Mouse (Mus musculus): Measurements from ENCODE around the gene Gm15557. TPM values are rescaled to one million over a fixed set of nuclear protein-coding genes. Genes with fewer than 3 reads are reported as not detected.

The Gm15557 gene
- total RNA-seq, 2 experiments from 2014 or later = not detected

DNA sequence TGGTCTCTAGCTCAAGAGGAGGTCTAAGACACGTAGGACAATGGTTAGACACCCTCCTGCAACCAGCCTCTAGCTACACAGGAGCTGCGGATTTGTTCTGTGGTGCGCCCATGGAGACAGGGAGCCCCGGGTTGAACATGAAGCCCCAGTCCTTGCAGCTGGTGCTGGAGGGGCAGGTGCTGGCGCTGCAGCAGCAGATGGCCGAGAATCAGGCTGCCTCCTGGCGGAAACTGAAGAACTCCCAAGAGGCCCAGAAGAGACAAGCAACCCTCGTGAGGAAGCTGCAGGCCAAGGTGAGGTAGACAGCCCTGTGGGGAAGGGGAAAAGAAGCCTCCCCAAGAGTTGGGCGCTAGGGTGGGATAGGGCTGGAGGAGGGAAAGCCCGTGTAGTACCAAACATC, 21.3 kb downstream of the Gm15557 start:
- no peak for TF ChIP-seq CTCF (IDR thresholded peaks at IDR 0.05)
- DNase-seq = no peak
- Histone ChIP-seq H3K27ac (no peak overlapping the region), H3K4me3 (no peak overlapping the region)
- intact Hi-C loops (cut with DNase I) = loop anchor here (5.0 to 10.0 kb wide), 2 partner anchors 180 to 313 kb away; partner anchors contain the start of genes Nfs1 and Romo1

DNA sequence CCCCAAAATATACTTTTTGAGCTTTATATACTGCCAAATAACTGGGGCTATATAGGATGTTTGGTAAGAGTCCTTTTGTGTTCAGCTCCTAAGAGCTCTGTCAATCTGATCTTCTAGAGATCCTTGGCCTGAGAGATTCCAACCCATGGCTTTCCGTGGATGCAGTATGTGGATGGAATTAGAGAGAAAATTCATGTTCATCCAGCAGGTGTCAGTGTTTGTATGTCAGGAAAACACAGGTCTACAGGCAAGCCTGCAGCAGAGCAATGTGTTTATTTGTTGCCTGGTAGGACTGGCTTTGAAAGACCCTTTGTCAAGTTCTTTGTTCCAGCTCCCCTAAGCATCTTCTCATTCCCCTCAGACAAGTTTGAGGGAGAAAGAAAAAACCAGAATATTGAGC, 22.5 kb downstream of the Gm15557 start:
- no peak for DNase-seq
- intact Hi-C loops (cut with DNase I) = loop anchor here (5.0 to 10.0 kb wide), 2 partner anchors 179 to 312 kb away; partner anchors contain the start of genes Nfs1 and Romo1
- H3K4me3 ChIP-seq = no peak overlapping the region
- H3K27ac ChIP-seq = no peak overlapping the region
- peak; percentile 65 for TF ChIP-seq CTCF (IDR thresholded peaks at IDR 0.05)

DNA sequence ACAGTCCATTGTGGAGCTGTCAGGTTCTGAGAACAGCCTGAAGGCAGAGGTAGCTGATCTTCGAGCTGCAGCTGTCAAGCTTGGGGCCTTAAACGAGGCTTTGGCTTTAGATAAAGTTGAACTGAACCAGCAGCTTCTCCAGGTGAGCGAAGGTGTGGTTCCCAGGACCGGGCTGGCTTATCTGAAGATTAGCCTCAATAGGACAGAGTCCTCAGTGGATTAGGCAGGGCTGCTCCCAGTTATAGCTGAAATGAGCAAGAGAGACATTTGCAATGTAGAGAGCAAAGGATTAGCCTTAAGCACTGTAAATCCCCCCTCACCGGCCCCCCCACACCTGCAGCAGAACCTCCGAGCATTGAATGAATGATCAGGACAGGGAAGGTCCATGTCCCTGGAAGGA, 32.8 kb downstream of the Gm15557 start:
- Histone ChIP-seq H3K4me3 (no peak overlapping the region), H3K27ac (no peak overlapping the region)
- intact Hi-C loops (cut with DNase I) = no loop called here
- TF ChIP-seq CTCF (IDR thresholded peaks at IDR 0.05) = no peak
- no peak for DNase-seq

DNA sequence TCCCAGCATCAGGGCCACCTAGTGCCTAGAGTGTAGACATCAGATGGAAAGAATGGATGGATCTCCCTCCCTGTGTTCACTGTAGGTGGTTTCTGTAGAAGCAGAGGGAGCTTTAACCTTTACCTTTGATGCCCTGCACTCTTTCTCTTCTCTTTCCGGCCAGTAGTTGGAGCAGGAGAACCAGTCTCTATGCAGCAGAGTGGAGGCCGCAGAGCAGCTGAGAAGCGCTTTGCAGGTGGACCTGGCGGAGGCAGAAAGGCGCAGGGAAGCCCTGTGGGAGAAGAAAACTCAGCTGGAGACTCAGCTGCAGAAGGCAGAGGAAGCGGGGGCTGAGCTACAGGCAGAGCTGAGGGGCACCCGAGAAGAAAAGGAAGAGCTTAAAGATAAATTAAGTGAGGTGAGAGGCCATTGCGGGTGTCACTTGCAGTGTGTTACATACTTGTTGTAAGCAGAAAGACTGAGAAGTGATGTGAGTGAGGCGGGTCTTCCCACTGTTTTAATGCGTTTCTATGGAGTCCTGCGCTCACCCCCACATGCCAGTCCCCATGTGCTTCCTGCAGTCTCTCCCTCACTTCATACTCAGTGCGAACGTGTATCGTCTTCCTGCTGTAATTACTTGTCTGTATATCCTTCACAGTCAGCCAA, 33.7 kb downstream of the Gm15557 start:
- DNase-seq = no peak
- intact Hi-C loops (cut with DNase I) = no loop called here
- no peak for TF ChIP-seq CTCF (IDR thresholded peaks at IDR 0.05)
- no peak overlapping the region for H3K4me3 ChIP-seq
- H3K27ac ChIP-seq = no peak overlapping the region

DNA sequence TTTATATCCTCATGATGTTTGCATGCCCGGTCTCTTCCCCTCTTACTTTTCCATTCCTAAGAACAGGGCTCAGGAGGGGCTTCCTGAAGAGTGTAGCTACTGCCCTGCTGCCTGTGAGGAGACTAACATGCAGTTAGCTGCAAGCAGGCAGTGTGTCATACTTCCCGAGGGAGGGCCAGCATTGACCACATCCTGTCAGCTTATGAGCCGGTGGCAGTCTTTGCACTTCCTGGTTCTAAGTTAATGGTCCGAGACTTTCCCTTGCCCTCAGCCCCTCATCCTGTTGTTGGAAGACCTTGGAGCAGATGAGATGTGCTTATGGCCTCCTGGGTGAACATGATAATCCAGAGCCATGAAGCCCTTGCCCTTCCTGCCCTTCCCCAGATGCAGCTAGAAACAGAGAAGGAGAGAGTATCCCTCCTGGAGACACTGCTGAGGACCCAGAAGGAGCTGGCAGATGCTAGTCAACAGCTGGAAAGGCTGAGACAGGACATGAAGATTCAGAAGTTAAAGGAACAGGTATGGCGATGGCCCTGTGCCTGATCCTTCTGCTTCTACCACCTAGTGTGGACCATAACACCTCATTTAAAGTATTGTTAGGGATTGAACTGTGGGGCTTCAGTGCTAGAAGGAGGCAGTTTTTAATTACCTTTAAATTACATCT, 38.9 kb downstream of the Gm15557 start:
- DNase-seq = no peak
- Histone ChIP-seq H3K27ac (peak overlapping the region; percentile 36), H3K4me3 (peak overlapping the region; percentile 60)
- intact Hi-C loops (cut with DNase I) = no loop called here
- TF ChIP-seq CTCF (IDR thresholded peaks at IDR 0.05) = no peak

DNA sequence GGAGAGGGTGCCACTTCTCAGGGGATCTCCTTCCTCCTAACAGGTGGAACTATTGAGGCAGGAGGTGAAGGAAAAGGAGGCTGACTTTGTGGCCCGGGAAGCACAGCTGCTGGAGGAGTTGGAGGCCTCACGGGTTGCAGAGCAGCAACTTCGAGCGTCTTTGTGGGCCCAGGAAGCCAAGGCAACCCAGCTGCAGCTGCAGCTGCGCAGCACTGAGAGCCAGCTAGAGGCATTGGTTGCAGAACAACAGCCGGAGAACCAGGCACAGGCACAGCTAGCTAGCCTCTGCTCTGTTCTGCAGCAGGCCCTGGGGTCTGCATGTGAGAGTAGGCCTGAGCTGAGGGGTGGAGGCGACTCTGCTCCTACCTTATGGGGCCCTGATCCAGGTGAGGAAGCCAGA, 45.2 kb downstream of the Gm15557 start:
- Histone ChIP-seq H3K4me3 (no peak overlapping the region), H3K27ac (no peak overlapping the region)
- TF ChIP-seq CTCF (IDR thresholded peaks at IDR 0.05) = no peak
- DNase-seq = no peak
- intact Hi-C loops (cut with DNase I) = no loop called here

DNA sequence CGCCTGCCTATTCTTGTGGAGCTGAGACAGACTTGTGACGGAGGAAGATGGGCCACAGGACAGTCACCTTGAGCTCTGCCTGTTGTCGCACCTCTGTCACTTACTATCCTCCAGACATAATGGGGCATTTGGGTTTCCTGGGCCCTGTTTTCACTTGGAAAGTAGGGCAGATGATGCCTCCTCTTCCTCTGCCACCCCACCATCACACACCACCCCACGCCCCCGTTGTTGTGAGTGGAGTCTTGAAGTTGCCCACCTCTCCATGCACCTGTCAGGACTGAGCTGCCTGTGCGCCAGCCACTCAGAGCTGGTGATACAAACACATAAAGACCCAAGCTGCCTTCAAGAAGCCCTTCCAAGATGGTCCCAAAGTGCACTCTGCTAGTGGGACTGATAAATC, 46.6 kb downstream of the Gm15557 start:
- H3K4me3 ChIP-seq = no peak overlapping the region
- no peak for DNase-seq
- intact Hi-C loops (cut with DNase I) = no loop called here
- TF ChIP-seq CTCF (IDR thresholded peaks at IDR 0.05) = no peak
- no peak overlapping the region for H3K27ac ChIP-seq

DNA sequence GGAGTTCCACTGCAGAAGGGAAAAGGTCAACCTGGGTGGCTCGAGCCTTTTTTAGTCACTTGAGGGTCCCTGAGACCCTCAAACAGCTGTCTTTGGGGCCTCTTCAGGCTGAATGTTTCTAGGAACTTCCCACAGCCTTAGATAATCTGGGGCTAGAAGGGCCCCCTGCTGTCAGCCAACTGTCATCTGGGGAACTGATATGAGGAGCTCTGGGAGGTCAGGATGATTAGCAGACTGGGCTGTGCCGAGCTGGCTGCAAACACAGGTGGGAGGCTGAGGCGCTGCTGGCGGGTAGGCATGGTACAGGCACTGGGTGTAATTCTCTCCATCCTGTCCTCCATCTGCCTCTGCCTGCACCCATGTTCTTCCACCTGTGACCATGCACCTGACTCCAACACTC, 48.6 kb downstream of the Gm15557 start:
- no peak for TF ChIP-seq CTCF (IDR thresholded peaks at IDR 0.05)
- Histone ChIP-seq H3K27ac (no peak overlapping the region), H3K4me3 (no peak overlapping the region)
- DNase-seq = no peak
- intact Hi-C loops (cut with DNase I) = no loop called here

DNA sequence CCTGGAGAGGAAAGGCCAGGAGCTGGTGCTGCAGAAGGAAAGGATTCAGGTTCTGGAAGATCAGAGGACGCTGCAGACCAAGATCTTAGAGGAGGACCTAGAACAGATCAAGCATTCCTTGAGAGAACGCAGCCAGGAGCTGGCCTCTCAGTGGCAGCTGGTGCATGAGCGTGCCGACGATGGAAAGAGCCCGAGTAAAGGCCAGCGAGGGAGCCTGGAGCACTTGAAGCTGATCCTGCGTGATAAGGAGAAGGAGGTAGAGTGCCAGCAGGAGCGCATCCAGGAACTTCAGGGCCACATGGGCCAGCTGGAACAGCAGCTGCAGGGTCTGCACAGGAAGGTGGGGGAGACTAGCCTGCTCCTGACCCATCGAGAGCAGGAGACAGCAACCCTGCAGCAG, 50.6 kb downstream of the Gm15557 start:
- intact Hi-C loops (cut with DNase I) = no loop called here
- DNase-seq = no peak
- H3K4me3 ChIP-seq = no peak overlapping the region
- no peak for TF ChIP-seq CTCF (IDR thresholded peaks at IDR 0.05)
- H3K27ac ChIP-seq = no peak overlapping the region

DNA sequence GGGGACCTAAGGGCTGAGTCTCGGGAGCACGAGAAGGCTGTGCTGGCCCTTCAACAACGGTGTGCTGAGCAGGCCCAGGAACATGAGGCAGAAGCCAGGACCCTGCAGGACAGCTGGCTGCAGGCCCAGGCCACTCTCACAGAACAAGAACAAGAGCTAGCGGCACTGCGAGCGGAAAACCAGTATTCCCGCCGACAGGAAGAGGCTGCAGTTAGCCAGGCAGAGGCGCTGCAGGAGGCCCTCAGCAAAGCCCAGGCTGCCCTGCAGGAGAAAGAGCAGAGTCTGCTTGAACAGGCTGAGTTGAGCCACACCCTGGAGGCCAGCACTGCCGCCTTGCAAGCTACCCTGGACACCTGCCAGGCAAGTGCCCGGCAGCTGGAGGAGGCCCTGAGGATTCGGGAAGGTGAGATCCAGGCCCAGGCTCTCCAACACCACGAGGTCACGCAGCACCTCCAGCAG, 51.4 kb downstream of the Gm15557 start:
- DNase-seq = peak; percentile 84
- TF ChIP-seq CTCF (IDR thresholded peaks at IDR 0.05) = peak; percentile 16; the same call in 1 of the 2 replicates
- intact Hi-C loops (cut with DNase I) = no loop called here
- Histone ChIP-seq H3K4me3 (no peak overlapping the region), H3K27ac (peak overlapping the region; percentile 66)

Other genes with a start within 250 kb of the Gm15557 start
- gene Trpc4ap, start 248.3 kb upstream of the Gm15557 start, total RNA-seq (2021) = 100 to 1,000 TPM in 1 of 2 experiments, 10 to 100 TPM in 1; 93.4 to 102 TPM
- 1 to 10 TPM; 4.2 to 4.4 TPM for gene Edem2, start 211.3 kb upstream of the Gm15557 start, total RNA-seq (2021)
- gene Gm17581, start 204.9 kb upstream of the Gm15557 start, total RNA-seq (2021) = not detected
- gene Procr, start 189.6 kb upstream of the Gm15557 start, total RNA-seq (2021) = 10 to 100 TPM in 1 of 2 experiments, 1 to 10 TPM in 1; 9.9 to 21.3 TPM
- gene Mmp24, start 165.4 kb upstream of the Gm15557 start, total RNA-seq (2021) = not detected
- gene BC029722, start 121.3 kb upstream of the Gm15557 start, total RNA-seq (2021) = 10 to 100 TPM; 25.8 to 27.8 TPM
- 10 to 100 TPM; 41.0 to 46.7 TPM for gene Eif6, start 113.8 kb upstream of the Gm15557 start, total RNA-seq (2021)
- gene Fam83c, start 105.9 kb upstream of the Gm15557 start, total RNA-seq (2021) = not detected
- 100 to 1,000 TPM; 139 to 198 TPM for gene Uqcc1, start 10.4 kb upstream of the Gm15557 start, total RNA-seq (2021)
- gene Gdf5, start 4.6 kb downstream of the Gm15557 start, total RNA-seq (2021) = under 1 TPM in 1 of 2 experiments, not detected in 1; 0.08 TPM
- gene Cep250, start 15.7 kb downstream of the Gm15557 start, total RNA-seq (2021) = 1 to 10 TPM; 3.8 to 4.6 TPM
- under 1 TPM; 0.66 to 0.70 TPM for gene 6430550D23Rik, start 67.2 kb downstream of the Gm15557 start, total RNA-seq (2021)
- 10 to 100 TPM; 41.3 to 47.4 TPM for gene Ergic3, start 67.3 kb downstream of the Gm15557 start, total RNA-seq (2021)
- gene Fer1l4, start 112.2 kb downstream of the Gm15557 start, total RNA-seq (2021) = not detected
- gene Spag4, start 124.4 kb downstream of the Gm15557 start, total RNA-seq (2021) = under 1 TPM; 0.33 to 0.36 TPM
- gene Cpne1, start 171.2 kb downstream of the Gm15557 start, total RNA-seq (2021) = 10 to 100 TPM in 1 of 2 experiments, 1 to 10 TPM in 1; 8.6 to 10.1 TPM
- 1 to 10 TPM; 4.9 to 8.1 TPM for gene Rbm12, start 171.2 kb downstream of the Gm15557 start, total RNA-seq (2021)
- 1 to 10 TPM; 3.8 to 4.3 TPM for gene Gm28036, start 186.4 kb downstream of the Gm15557 start, total RNA-seq (2021)
- 100 to 1,000 TPM; 187 to 259 TPM for gene Romo1, start 203.3 kb downstream of the Gm15557 start, total RNA-seq (2021)
- 10 to 100 TPM; 75.3 to 83.5 TPM for gene Nfs1, start 203.5 kb downstream of the Gm15557 start, total RNA-seq (2021)
- 100 to 1,000 TPM; 119 TPM for gene Rbm39, start 239.5 kb downstream of the Gm15557 start, total RNA-seq (2021)